Mouse (Mus musculus): Measurements from ENCODE around the gene Smg9. TPM values are rescaled to one million over a fixed set of nuclear protein-coding genes. Genes with fewer than 3 reads are reported as not detected.

Smg9 gene
- total and polyA plus RNA-seq, 3 experiments = 54.6 to 95.3 TPM; not detected in 1

DNA sequence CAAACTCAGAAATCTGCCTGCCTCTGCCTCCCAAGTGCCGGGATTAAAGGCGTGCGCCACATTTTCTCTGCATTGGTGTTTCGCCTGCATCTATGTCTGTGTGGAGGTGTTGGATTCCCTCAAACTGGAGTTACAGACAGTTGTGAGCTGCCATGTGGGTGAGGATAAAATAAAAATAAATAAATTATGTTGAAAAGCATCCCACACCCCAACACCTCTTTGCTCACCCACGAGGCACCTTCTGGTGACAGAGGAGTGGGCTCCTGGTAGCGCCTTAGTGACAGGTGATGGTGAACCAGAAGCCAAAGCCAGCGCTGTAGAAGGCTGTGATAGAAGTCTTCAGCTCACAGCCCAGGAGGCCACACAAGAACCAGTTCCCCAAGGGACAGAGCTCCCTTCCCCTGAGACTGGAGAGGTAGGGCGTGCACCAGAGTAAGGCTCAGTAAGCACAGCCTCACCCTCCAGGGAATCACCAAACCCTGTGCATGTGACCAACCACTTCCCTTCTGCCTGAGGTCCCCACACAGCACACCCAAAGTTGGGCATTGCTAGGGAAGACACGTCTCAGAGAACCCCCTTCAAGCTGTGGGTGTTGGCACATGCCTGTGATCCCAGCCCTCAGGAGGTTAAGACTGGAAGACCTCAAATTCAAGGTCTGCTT, 46.0 kb downstream of the Smg9 start:
- Histone ChIP-seq H3K9me3 (replicated peaks; ENCODE audit: insufficient read depth, low read length) (no peaks in the 10 kb centered on the region), H3K4me3 (ENCODE audit: control insufficient read depth in 1 of 2, insufficient read depth in 1 of 2, low read depth in 2 of 2, low read length in 2 of 2) (no peak overlapping the region), H3K27ac (ENCODE audit: control insufficient read depth, low read depth, low read length) (no peak overlapping the region)

DNA sequence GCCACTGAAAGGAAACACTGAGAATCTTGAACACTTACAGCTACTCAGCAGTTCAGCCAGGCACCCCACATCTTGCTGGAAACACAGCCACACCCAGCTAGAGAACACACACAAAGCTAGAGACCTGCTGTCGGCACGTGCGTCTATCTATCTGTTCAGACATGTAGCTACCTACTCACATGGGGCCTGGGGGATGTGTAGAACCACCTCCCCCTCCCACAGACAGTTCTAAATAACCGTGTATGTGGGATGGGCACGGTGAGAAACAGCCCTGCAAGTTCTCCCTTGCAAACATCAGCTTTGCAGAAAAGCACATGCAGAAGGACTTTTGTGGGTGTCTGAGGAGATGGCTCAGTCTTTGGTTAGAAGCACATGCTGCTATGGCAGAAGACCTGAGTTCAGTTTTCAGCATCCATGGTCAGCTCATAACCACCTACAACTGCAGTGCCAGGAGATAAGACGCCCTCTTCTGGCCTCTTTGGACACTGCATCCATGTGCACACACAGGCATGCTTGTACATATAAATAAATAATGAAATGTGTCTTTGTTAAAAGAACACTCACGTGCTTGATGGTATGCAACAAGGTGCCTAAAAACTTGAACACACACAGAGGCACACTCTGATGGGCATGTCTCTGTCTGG, 47.4 kb downstream of the Smg9 start:
- no peaks in the 10 kb centered on the region for H3K9me3 ChIP-seq (replicated peaks; ENCODE audit: insufficient read depth, low read length)
- no peaks in the 10 kb centered on the region for H3K36me3 ChIP-seq (ENCODE audit: control insufficient read depth in 1 of 2, insufficient read depth in 2 of 2, low read length in 2 of 2)
- DNase-seq (ENCODE audit: low read depth, low spot score) = no peak
- H3K4me1 ChIP-seq (ENCODE audit: control insufficient read depth in 1 of 2, insufficient read depth in 2 of 2, low read length in 2 of 2) = peaks cover 0 to 5% of the 10 kb centered on the region in 2 experiments; a peak in 1 of 4 replicates
- H3K27ac ChIP-seq (ENCODE audit: control insufficient read depth, low read depth, low read length) = no peak overlapping the region
- peak; percentile 34 to 57 (median 37) for TF ChIP-seq CTCF (IDR thresholded peaks at IDR 0.05 in 2 of 3, conservative IDR thresholded peaks at IDR 0.05 in 1 of 3; ENCODE audit: control insufficient read depth in 1 of 3, insufficient read depth in 1 of 3, low read depth in 2 of 3, low read length in 3 of 3, poor library complexity in 1 of 3, severe bottlenecking in 1 of 3)
- TF ChIP-seq ZMIZ1 (IDR thresholded peaks at IDR 0.05; ENCODE audit: low read depth, low read length) = no peak
- H3K79me2 ChIP-seq (ENCODE audit: control insufficient read depth, insufficient read depth, low read length, poor library complexity) = no peaks in the 10 kb centered on the region
- H3K27me3 ChIP-seq (ENCODE audit: control insufficient read depth in 1 of 2, insufficient read depth in 2 of 2, low read length in 2 of 2) = peaks cover 0 to under 1% of the 10 kb centered on the region in 2 experiments; a peak in 2 of 4 replicates
- no peak overlapping the region for H3K9ac ChIP-seq (ENCODE audit: control insufficient read depth, low read depth, low read length, poor library complexity, severe bottlenecking)
- no peak overlapping the region for H3K4me3 ChIP-seq (ENCODE audit: control insufficient read depth in 1 of 2, insufficient read depth in 1 of 2, low read depth in 2 of 2, low read length in 2 of 2)

More for the DNA sequence above, 46.0 kb downstream of the Smg9 start:
- no peaks in the 10 kb centered on the region; a peak in 1 of 4 replicates for H3K36me3 ChIP-seq (ENCODE audit: control insufficient read depth in 1 of 2, insufficient read depth in 2 of 2, low read length in 2 of 2)
- no peak overlapping the region for H3K9ac ChIP-seq (ENCODE audit: control insufficient read depth, low read depth, low read length, poor library complexity, severe bottlenecking)
- H3K79me2 ChIP-seq (ENCODE audit: control insufficient read depth, insufficient read depth, low read length, poor library complexity) = no peaks in the 10 kb centered on the region
- TF ChIP-seq EP300 (IDR thresholded peaks at IDR 0.05; ENCODE audit: low read depth in 1 of 2, low read length in 2 of 2) = no peak
- no peak for DNase-seq (ENCODE audit: low read depth, low spot score)
- H3K27me3 ChIP-seq (ENCODE audit: control insufficient read depth in 1 of 2, insufficient read depth in 2 of 2, low read length in 2 of 2) = no peaks in the 10 kb centered on the region
- peaks cover 0 to 3% of the 10 kb centered on the region in 2 experiments; a peak in 2 of 4 replicates for H3K4me1 ChIP-seq (ENCODE audit: control insufficient read depth in 1 of 2, insufficient read depth in 2 of 2, low read length in 2 of 2)

DNA sequence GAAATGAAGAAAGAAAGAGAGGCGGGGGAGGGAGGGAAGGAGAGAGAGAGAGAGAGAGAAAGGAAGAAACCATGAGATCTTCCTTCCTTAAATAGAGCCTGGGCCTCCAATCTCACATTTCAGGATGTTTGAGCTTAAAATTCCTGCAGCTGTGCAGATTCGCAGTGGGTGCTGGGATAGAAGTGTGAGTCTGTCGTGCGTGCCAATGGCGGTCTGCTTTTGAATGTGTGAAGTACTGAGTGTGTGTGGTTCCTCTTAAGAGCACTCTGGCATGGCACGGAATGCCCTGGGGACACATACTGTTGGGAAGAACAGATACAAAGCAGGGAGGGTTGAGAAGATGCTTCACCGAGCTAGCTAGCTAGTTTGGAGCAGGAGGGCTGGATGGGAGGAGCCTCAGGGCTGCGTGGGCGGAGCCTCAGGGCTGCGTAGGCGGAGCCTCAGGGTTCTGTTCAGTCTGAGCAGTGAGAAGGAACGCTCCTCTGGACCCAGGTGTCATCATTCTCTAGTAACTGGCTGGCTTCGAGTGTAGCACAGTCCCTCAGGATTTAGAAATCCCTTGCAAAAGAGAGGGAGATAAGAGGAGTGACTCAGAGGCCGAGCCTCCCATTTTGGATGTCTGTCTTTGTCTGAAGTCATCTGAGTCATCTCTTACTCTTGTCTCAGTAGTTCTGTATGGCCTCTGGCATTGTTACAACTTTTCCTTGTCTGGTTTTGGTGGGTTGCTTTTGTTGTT, 49.5 kb downstream of the Smg9 start:
- DNase-seq (ENCODE audit: low read depth, low spot score) = peak; percentile 56
- H3K27me3 ChIP-seq (ENCODE audit: control insufficient read depth in 1 of 2, insufficient read depth in 2 of 2, low read length in 2 of 2) = peaks cover 2 to 5% of the 10 kb centered on the region in 2 experiments; a peak in 3 of 4 replicates
- TF ChIP-seq BHLHE40 (IDR thresholded peaks at IDR 0.05; ENCODE audit: borderline replicate concordance, low read depth, low read length) (no peak), GATA1 (IDR thresholded peaks at IDR 0.05; ENCODE audit: low read depth, low read length) (peak; percentile 38)
- peaks cover 0 to 5% of the 10 kb centered on the region in 2 experiments; a peak in 1 of 4 replicates for H3K4me1 ChIP-seq (ENCODE audit: control insufficient read depth in 1 of 2, insufficient read depth in 2 of 2, low read length in 2 of 2)
- no peaks in the 10 kb centered on the region for H3K79me2 ChIP-seq (ENCODE audit: control insufficient read depth, insufficient read depth, low read length, poor library complexity)
- no peaks in the 10 kb centered on the region for H3K9me3 ChIP-seq (replicated peaks; ENCODE audit: insufficient read depth, low read length)
- no peak overlapping the region for H3K4me3 ChIP-seq (ENCODE audit: control insufficient read depth in 1 of 2, insufficient read depth in 1 of 2, low read depth in 2 of 2, low read length in 2 of 2)
- H3K36me3 ChIP-seq (ENCODE audit: control insufficient read depth in 1 of 2, insufficient read depth in 2 of 2, low read length in 2 of 2) = no peaks in the 10 kb centered on the region
- H3K9ac ChIP-seq (ENCODE audit: control insufficient read depth, low read depth, low read length, poor library complexity, severe bottlenecking) = no peak overlapping the region
- H3K27ac ChIP-seq (ENCODE audit: control insufficient read depth, low read depth, low read length) = no peak overlapping the region
